Mouse (Mus musculus) mammary gland, adult 2 months (tissue): Measurements from ENCODE around the gene Nfasc. TPM values are rescaled to one million over a fixed set of nuclear protein-coding genes. Genes with fewer than 3 reads are reported as not detected.

ENCODE experiments used
- polyA plus RNA-seq: library from polyadenylated mRNA; depleted of rRNA; stranded (reverse); fragments of >200 nt; gene quantifications from 2 replicates; pipeline ENCODE4 v1.2.3, GENCODE M21; 2012; ENCODE audit warnings: low replicate concordance; rRNA removed

Gene Nfasc
- 1.4 and 1.8 TPM in 2 replicates for polyA plus RNA-seq

GRCm38 (mm10) chr1:132741175-132741997 is at the start of gene Nfasc:
Gene Nfasc, minus strand, starts transcription at chr1:132741797.

GRCm38 (mm10) chr1:132542762-132543306 is 198.8 kb downstream of the Nfasc start, which contains the start of gene Cntn2:
Gene Cntn2, minus strand, starts transcription at chr1:132543256.

Other genes starting within 250 kb of the Nfasc start
- 2.1 and 2.6 TPM in 2 replicates for gene Tmem81, start 235.6 kb downstream of the Nfasc start, polyA plus RNA-seq
- 0.39 and 0.67 TPM in 2 replicates for gene Cntn2, start 198.5 kb downstream of the Nfasc start, polyA plus RNA-seq
- 7.6 and 12.4 TPM in 2 replicates for gene Lrrn2, start 138.5 kb upstream of the Nfasc start, polyA plus RNA-seq